Mouse (Mus musculus) liver, embryonic 11.5 days (tissue): ENCODE measurements around the gene Igdcc4. TPM values are rescaled to one million over a fixed set of nuclear protein-coding genes. Genes with fewer than 3 reads are reported as not detected.
A peak's percentile ranks its signal among the peaks of the same experiment; 100 is the strongest.

Experiments used
- ATAC-seq: fragments of 200-750 bp; cut with Nextera tagmentation; replicated peaks from 2 replicates; pipeline ENCODE4 v1.8.0; 2017; ENCODE audit warnings: moderate number of reproducible peaks, mild to moderate bottlenecking, moderate TSS enrichment, moderate library complexity; ENCODE audit not compliant: low FRiP score
- DNase-seq: peaks from one replicate; pipeline ENCODE4 v3.0.0-alpha.2; 2017; ENCODE audit warnings: low spot score
- H3K27ac ChIP-seq: fragments of 300-500 bp; sonication (generic); 2 replicates; pipeline ENCODE4 v1.5.1; 2014; ENCODE audit warnings: mild to moderate bottlenecking, low read depth, low read length, control low read depth
- H3K27me3 ChIP-seq: fragments of 300-500 bp; sonication (generic); replicated peaks from 2 replicates; pipeline ENCODE4 v1.6.1; 2014; ENCODE audit warnings: low read length, mixed read lengths; ENCODE audit not compliant: control insufficient read depth, insufficient read depth
- H3K36me3 ChIP-seq: fragments of 300-500 bp; sonication (generic); 2 replicates; pipeline ENCODE4 v1.6.1; 2014; ENCODE audit warnings: mild to moderate bottlenecking, low read length, moderate library complexity, mixed read lengths; ENCODE audit not compliant: control insufficient read depth, insufficient read depth
- H3K4me1 ChIP-seq: fragments of 300-500 bp; sonication (generic); replicated peaks from 2 replicates; pipeline ENCODE4 v1.6.1; 2014; ENCODE audit warnings: low read length, mixed read lengths; ENCODE audit not compliant: control insufficient read depth, insufficient read depth
- H3K4me2 ChIP-seq: fragments of 300-500 bp; sonication (generic); 2 replicates; pipeline ENCODE4 v1.6.1; 2014; ENCODE audit warnings: mild to moderate bottlenecking, control low read depth, moderate library complexity
- H3K4me3 ChIP-seq: fragments of 300-500 bp; sonication (generic); 2 replicates; pipeline ENCODE4 v1.5.1; 2014; ENCODE audit warnings: low read depth, low read length, control low read depth
- H3K9ac ChIP-seq: fragments of 300-500 bp; sonication (generic); 2 replicates; pipeline ENCODE4 v1.6.1; 2014; ENCODE audit warnings: low read depth, low read length, control low read depth
- H3K9me3 ChIP-seq: fragments of 300-500 bp; sonication (generic); 2 replicates; pipeline ENCODE4 v1.6.1; 2016; ENCODE audit warnings: low read length, inconsistent platforms, mixed read lengths; ENCODE audit not compliant: control insufficient read depth
- WGBS: fragments of 180-500 bp; shearing (Covaris S2); extraction: QIAGEN DNeasy Blood & Tissue Kit; methylation state at CpG from one replicate; pipeline ENCODE4 v1.1.7; 2014; 5-methylcytosine and 5-hydroxymethylcytosine counted together
- polyA plus RNA-seq: library from polyadenylated mRNA; unstranded; fragments of >200 nt; fragmentation: Nextera tagmentation; extraction: Ambion mirVana; gene quantifications from 2 replicates; pipeline ENCODE4 v1.2.1, GENCODE M21; 2014

Igdcc4 gene
- polyA plus RNA-seq, 1 experiment from 2014 or later: 15.0 TPM

- 0 out of 2 replicates have a peak overlapping the region, but pooled peaks have one; percentile 1 for H3K4me2 ChIP-seq
- DNase-seq: no peak
These were observed 78.7 kb downstream of the Igdcc4 start for GRCm38 (mm10) chr9:65179817-65180624.

More at GRCm38 (mm10) chr9:65179817-65180624, 78.7 kb downstream of the Igdcc4 start:
- WGBS: 22% methylated on average over 17 of the region's 17 CpGs
- Histone ChIP-seq H3K27ac (no peak overlapping the region), H3K9me3 (no peaks in the 10 kb centered on the region), H3K4me3 (no peak overlapping the region), H3K9ac (no peak overlapping the region), H3K27me3 (peaks cover 42% of the 10 kb centered on the region), H3K36me3 (no peaks in the 10 kb centered on the region), H3K4me1 (0 out of 2 replicates have a peak, but pooled peaks cover 3% of the 10 kb centered on the region)
- 0 out of 2 replicates have a peak, but pooled peaks have one; percentile 27 for ATAC-seq

Other genes with a start within 250 kb of the Igdcc4 start
- 0.04 and 0.12 TPM in 2 replicates for gene Slc24a1, start 149.9 kb upstream of the Igdcc4 start, polyA plus RNA-seq
- gene Ints14, start 140.6 kb upstream of the Igdcc4 start, polyA plus RNA-seq: 58.4 and 69.8 TPM in 2 replicates
- gene Hacd3, start 79.8 kb upstream of the Igdcc4 start, polyA plus RNA-seq: 83.6 and 95.4 TPM in 2 replicates
- gene Dpp8, start 69.1 kb upstream of the Igdcc4 start, polyA plus RNA-seq: 30.9 and 36.7 TPM in 2 replicates
- gene Igdcc3, start 39.7 kb downstream of the Igdcc4 start, polyA plus RNA-seq: 4.8 and 5.5 TPM in 2 replicates
- gene Parp16, start 93.9 kb downstream of the Igdcc4 start, polyA plus RNA-seq: 7.3 and 7.5 TPM in 2 replicates
- 0.07 and 0.12 TPM in 2 replicates for gene Cilp, start 163.7 kb downstream of the Igdcc4 start, polyA plus RNA-seq
- gene Clpx, start 192.8 kb downstream of the Igdcc4 start, polyA plus RNA-seq: 49.3 and 54.5 TPM in 2 replicates
- gene Pdcd7, start 244.6 kb downstream of the Igdcc4 start, polyA plus RNA-seq: 10.5 and 10.6 TPM in 2 replicates